Mouse (Mus musculus) mouse trophoblast stem cell (cell line): ENCODE data around the gene Gpi1.

ENCODE experiments used
- in situ Hi-C, 2 experiments: fragments of 300-500 bp; cut with MseI, MboI; formaldehyde crosslinking; loops; 2 replicates in 1 of 2; 3 replicates in 1 of 2; pipeline ENCODE4 v1.15.1; 2025

Gene Gpi1

DNA sequence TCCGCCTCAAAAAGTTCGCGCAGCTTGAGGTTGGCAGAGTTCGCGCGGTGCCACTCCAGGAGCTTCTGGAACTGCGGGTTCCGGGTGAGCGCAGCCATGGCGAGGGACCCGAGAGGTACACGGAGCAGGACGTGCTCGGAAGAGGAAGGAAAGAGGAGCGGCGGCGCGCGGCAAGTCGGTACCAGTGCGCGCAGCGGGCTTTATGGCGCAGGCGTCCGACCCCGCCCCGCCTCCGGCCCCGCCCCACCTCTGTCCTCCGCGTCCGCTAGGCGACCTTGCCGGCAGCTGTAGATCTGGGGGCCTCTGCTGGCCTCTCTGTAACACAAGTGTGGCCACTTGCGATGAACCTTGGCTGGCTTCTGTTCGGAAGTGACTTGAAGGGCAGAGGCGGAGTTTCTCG is at the start of gene Gpi1:
TSS of gene Gpi1 (minus strand) at position 221 of the 400 bp plus-strand sequence.
- in situ Hi-C loops = no loop called here

DNA sequence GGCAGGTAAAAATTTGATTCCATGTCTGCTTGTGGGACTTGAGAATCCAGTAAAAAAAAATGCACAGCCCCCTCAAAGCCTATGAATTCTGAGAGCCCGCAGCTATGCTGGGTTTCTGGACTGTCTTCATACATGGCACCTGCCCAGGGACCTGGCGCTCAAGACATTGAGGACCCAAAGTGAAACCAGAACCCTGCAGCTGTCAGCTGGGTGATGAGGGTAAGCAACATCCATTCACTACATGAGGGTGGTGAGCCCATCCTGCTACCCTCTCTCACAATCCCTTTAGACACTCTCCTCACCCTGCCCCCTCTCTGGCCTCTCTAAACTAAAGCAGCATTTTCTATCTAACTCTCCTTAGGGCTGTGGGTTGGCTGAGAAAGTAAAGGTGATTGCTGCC is 47.5 kb upstream of the Gpi1 start:
- in situ Hi-C loops = no loop called here

DNA sequence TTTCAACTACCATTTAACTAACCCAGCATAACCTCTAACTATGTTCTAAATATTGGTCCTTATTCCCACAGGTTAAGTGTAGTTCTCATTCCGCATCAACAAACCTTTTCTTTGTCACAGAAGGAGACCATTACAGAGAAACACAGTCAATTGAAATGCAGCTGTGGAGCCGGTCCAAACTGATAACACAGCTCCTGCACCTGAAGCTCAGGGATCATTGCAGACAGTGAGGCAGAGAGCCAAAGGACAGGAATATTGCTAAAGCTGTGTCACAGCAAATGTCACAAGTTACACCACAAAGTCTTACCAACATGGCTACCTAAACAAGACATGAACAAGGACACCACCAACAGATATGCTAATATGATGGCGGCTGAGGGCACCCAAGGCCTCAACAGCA is 45.9 kb upstream of the Gpi1 start:
- in situ Hi-C loops = no loop called here

DNA sequence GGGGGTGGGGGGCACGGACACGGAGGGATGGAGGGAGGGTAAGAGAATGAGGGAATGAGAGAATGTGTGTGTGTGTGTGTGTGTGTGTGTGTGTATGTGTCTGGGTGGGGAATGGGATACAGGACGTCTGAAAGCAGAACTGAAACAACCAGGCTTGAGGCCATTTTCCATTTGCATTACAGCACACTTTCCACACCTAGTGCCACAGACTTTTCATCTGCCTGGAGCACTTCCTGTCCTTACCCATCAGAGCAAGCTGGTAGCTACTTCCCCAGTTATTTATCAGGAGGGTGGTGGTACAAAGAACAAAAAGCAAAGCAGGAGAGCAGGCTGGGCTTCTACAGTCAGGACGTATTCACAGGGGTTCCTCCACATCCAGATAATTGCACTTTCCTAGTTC is 42.3 kb upstream of the Gpi1 start:
- in situ Hi-C loops = no loop called here

DNA sequence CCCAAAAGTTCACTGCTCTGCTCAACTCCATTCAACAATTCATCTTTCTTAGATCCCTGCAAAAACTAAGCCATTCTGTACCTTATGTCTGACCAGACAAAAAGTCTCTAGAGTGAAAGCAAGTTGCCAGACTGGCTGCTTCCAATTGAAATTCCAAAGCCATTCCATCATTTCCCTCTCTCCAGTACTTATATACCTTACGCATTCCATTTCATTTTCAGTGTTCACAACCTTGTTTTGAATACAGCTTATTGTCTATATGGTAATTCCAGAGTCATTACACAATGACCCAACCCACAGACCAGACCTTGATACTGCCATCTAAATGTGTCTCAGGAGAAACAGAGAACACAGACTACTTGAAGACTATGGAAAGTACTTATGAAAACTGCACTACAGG is 38.3 kb upstream of the Gpi1 start:
- in situ Hi-C loops = loop anchor here in 1 of 2 experiments (10.0 kb wide), 1 partner anchor 86 kb away; no protein-coding TSS in a partner anchor

DNA sequence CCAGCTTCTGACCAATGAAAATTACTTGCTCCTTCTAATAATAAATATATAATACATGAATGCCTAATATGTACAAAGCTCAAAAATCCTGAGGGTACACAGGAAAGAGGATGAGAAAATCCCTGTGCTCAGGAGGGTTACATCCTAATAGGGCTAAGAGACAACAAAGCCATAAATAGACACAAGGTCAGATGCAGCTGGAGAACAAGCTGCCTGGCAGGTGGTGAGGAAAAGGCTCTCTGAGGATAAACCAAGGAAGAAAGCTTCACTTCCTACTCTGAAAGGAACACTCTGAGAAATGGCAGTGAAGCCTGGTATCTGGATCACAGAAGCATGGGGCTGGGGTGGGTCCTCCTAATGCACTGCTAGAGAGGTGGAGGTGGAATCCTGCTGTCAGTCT is 36.3 kb upstream of the Gpi1 start:
- in situ Hi-C loops = loop anchor here in 1 of 2 experiments (10.0 kb wide), 1 partner anchor 88 kb away; no protein-coding TSS in a partner anchor

DNA sequence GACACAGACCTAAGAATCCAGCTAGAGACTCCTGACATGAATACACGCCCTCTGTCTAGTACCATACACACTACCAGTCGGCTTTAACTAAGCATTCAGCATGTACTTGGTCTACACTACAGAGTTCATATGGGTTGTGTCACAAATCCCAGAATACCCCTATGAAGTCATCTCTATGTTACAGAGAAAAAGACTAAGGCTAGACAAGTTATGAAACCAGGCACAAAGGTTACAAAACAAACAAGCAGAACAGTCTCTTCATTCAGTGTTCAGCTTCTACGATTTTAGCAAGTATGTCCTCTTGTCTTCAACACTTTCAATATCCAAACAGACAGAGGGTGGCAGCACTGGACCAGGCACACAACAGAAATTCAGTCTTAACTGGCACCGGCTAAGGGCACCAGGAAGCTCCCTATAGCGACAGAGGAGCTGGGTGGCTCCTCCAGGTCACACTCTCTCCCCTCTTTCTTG is 35.8 kb upstream of the Gpi1 start:
- in situ Hi-C loops = loop anchor here in 1 of 2 experiments (10.0 kb wide), 1 partner anchor 89 kb away; no protein-coding TSS in a partner anchor

DNA sequence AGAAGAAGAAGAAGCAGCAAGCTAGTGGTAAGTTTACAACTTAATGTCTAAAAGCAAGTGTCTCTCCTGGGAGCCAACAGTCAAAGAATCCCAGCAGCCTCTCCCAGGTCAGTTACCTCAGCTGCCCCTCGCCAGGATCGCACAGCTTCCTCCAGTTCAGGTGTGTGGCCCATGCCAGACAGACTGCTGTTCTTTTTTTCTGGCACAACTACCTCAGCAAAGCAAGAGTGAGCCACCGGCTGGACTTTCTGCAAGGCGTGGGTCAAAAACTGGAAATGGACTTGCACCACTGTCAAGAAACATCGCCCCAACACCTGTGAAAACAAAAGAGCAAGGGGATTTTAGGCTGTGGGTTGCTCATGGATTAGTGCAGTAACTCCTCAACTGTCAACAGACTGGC is 33.3 kb upstream of the Gpi1 start:
- in situ Hi-C loops = loop anchor here in 1 of 2 experiments (10.0 kb wide), 1 partner anchor 91 kb away; no protein-coding TSS in a partner anchor

DNA sequence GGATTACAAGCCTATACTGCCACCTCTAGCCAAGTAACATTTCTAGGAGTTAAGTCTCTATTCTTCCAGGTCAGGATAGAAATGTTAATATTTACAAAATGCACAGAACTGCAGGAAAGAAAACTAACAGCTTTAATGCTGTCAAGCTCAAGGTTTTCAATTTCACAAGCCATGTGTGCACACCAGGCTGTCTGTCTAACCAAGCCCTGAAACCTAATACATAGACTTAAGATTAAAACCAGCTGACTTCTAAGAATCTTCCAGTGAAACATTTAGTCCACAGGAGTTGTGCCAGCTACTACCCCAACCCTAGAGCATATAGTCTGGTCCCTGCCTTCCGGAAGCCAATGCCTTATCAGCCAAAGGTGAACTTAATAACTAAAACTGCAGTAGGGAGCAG is 28.3 kb upstream of the Gpi1 start:
- in situ Hi-C loops = no loop called here

DNA sequence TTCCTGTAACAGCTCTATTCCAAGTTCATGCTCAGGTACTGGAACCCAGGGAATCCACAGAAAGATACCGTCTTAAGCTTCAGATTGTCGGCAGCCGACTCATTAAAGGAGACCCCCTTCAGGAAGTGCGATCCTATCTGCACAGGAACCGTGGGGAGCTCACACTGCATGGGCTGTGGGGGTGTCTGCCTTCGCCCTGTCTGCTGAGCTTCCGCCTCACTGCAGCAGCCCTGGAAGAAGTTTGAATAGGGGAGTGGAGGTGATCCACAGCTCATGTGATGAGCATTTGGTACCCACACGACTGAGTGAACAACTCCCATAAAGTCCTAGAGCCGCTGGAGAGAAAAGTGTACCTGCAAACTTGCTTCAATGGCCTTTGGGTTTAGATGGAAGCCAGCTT is 27.1 kb upstream of the Gpi1 start:
- in situ Hi-C loops = no loop called here

DNA sequence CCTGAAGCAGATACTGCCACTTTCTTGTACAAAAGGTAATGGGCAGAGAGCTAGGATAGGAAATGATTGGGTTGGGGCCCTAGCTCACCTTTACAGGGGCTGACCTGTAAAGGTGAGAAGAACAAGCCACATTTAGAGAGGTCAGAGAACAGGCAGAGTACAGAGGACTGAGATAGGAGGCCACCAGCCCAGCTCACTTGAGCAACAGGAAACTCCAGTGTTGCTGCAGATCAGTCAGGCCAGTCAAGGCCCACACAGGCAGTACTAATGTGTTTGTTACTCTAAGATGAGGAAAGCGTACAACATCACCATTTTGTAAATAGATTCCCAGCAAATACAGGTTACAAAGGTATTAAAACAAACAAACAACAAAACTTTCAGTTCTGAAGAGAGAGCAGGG is 25.8 kb upstream of the Gpi1 start:
- in situ Hi-C loops = no loop called here

DNA sequence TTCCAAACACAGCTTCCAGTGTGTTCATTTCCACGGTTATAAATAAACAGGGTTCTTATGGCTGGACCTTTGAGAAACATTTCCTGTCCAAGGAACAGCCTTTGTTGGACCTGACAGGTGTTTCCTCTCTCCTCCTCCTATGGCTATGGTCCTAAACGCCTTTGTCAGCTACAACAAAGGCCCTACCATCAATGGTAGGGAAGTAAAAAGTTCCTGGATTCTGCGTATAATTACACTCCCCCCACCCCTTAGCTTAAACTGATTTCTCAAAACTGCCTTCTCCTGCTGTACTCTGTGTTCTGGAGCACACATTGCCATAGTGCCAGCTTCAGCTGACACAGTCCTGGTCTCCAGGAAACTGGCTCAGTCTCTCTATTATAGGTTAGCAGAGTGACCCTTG is 25.0 kb upstream of the Gpi1 start:
- in situ Hi-C loops = no loop called here

DNA sequence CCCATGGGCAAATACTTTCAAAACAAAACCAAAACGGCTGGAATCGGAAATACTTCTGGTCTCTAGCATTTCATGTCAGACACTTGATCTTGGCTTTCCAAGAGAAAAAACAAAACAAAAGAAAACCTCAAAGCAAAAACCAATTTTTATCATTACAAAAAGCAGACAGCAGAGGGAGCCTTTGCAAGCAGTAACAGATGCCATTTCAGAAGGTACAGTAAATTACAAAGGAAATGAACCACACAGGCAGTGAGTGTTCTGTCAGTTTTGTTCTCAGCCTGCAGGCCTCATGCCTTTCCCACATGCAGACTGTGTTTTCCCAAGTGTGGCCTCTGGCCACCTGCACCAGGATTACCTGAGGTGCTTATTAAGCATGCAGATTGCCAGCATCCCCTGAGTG is 21.9 kb upstream of the Gpi1 start:
- in situ Hi-C loops = no loop called here

DNA sequence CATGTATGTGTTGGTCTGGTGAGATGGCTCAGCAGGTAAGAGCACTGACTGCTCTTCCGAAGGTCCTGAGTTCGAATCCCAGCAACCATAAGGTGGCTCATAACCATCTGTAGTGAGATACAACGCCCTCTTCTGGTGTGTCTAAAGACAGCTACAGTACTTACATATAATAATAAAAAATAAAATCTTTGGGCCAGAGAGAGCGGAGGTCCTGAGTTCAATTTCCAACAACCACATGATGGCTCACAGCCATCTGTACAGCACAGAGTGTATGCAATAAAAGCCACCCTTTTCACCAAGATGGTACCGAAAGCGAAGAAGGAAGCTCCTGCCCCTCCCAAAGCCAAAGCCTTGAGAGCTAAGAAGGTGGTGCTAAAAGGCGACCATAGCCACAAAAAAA is 20.6 kb upstream of the Gpi1 start, which contains the start of gene Gm6096:
TSS of gene Gm6096 (plus strand) at position 301 of the 400 bp plus-strand sequence.
- in situ Hi-C loops = no loop called here

DNA sequence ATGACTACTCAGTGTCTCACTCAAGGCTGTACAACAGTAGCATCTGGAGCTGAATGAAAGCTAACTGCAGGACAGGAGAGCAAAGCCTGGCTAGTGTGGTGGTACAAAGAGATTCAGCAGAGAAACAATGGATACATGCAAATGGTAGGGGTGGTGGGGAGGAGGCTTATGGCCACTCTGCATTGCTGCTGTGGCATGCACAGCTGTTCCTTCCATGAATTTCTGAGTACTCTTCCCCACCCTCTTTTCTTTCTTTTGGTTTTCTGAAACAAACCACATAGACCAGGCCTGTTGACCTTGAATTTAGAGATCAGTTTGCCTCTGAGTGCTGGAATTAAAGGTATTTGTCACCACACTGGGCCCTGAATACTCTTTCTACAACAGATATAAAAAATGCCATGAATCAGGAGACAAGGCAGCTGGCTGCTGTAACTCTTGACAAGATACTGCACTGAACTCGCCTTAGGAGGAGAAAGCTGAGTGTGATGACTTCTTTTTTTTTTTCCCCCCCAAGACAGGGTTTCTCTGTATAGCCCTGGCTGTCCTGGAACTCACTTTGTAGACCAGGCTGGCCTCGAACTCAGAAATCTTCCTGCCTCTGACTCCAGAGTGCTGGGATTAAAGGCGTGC is 16.8 kb upstream of the Gpi1 start:
- in situ Hi-C loops = loop anchor here in 1 of 2 experiments (5.0 kb wide), 1 partner anchor 105 kb away; no protein-coding TSS in a partner anchor

DNA sequence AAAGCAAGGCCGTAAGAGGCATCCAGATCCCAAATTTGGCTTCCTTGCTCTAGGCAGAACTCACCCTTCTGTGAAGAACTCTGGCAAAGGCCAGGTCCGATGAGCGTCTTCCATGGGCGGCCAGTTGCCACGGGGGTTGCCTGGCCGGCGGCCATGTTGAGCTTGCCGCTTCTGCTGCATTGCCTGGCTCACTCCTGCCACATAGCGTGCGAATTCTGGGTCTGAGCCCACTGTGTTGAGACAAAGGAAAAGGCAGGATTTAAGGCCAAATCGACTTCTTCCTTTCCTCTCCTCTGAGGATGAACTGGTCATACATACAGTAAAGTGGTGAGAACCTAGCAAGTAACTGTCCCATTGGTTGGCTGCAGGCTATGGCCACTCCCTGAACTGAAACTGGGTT is 12.0 kb upstream of the Gpi1 start:
- in situ Hi-C loops = no loop called here

DNA sequence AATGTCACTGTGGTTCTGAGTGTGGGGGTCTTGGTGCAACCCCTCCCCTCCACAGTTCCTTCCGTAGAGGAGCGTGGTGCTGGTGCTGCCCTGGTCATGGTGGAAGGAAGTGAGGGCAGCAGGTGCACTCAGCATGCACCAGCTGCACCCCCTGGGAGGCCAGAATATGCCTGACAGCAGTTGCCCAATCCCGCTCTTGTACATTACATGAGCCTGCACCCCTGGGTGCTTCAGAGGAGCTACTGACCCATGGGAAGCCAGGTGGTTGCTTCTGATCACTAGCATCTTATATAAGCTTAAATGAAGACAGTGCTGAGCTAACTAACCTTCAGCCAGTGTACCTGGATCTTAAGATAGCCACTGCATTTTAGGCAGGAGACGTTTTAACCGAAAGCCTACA is 8.0 kb upstream of the Gpi1 start:
- in situ Hi-C loops = no loop called here

DNA sequence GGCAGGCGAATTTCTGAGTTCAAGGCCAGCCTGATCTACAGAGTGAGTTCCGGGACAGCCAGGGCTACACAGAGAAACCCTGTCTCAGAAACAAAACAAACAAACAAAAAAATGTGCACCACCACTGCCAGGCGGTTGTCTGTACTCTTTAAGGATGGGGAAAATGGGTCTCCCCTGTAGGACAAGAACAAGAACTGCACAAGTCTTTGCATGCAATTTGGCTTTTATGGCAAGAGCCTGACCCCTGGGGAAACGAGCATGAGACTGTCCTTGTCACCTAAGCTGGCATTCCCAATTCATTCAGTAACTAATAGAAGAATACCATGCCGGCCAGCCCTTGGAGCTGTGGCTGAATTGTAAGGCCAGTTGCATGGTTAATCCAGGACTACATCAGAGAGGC is 5.5 kb upstream of the Gpi1 start:
- in situ Hi-C loops = no loop called here

DNA sequence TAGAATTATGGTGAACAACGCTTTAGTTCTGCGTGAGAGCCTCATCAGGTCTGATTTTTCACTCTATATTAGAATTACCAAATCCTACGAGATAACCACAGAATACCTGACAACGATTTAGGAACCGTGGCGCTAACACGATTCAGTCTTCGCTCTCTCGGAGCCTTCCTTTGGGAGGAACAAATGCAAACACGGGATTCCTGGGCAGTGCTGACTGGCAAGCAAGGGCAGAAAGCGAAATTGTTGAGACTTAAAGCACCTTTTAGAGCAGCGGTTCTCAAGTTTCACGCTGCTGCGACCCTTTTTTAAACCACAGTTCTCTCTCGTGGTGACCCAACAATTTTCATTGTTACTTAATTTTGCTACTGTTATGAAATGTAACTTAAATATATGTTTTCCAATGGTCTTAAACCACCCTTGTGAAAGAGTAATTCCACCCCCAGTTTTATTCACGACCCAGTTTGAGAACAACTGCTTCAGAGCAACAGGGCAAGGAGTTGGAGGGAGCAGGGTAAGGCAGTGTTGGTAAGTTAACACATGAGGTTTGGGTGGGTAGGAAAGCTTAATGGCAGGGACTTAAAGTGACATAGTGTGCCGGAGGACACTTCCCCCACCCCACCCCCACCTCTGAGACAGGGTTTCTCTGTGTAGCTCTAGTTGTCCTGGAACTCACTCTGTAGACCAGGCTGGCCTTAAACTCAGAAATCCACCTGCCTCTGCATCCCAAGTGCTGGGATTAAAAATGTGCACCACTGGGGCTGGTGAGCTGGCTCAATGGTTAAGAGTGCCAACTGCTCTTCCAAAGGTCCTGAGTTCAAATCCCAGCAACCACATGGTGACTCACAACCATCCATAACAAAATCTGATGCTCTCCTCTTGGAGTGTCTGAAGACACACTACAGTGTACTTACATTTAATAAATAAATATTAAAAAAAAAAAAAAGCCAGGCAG is 4.8 kb upstream of the Gpi1 start:
- in situ Hi-C loops = no loop called here

DNA sequence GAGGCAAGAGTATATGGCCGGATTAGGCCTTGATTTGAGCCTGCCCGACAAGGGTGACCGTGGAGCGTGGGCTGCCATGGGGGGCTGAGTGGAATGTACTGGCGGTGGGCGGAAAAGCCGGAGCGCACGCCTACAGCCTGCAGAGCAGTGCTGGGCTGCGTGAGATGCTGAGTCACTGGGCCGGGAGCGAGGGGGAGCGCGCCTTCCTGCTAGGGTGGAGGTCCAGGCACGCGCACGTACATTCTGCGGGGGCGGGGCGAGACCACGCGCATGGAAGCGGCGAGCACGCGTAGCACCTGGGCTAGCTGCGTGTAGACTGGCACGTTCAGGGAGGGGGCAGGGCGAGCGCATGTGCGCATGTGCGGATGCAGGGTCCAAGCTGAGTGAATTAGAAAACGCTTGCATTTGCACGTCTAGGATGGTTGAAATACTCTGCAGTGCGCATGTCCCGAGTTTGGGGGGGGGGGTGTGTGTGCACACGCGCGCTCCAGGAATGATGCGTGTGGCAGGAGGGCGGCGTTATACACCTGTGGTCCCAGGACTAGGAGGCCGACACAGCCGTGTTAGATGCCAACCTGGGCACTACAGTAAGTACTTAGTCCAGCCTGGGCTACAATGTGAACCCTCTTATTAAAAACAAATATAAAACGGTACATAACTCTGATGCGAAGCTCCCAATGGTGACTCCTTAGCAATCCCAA is 3.9 kb upstream of the Gpi1 start:
- in situ Hi-C loops = no loop called here

DNA sequence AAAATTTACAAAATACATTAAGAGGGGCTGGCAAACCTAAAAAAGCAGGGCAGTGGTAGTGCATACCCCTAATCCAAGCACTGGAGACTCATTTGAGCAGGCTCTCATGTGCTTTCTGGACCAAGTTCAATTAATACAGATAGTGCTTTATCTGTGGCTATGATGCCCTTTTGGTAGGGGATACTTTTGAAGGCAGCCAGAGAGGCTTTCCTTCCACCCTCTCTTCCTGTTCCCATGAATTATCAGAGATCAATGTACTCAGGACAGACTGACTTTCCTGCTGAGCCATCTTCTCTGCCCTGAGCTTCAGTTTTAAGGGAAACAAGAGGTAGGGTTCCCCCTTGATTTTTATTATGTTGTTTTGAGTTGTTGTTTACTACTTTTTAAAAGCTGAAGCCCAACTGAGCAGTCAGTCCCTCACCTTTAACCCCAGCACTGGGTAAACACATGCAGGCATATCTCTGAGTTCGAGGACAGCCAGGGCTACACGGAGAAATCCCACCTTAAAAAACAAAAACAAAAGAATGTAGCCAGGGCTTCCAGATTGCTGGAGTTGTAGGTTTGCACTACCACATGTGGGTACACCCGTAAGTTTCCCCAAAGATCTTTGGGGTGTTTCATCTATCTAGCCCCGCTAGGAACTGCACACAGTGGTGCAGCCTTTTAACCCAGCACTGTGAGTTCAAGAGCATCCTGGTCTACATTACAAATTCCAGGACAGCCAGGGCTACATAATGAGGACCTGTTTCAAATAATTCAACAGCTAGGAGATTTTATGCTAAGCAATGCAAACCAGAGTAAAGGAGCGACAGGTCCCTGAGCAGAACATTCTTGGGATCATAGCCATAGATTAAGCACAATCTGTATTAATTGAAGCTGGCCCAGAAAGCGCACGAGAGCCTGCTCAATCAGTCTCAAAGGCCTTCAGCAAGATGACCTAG is 2.9 kb upstream of the Gpi1 start:
- in situ Hi-C loops = no loop called here
